Mouse (Mus musculus) heart, embryonic 11.5 days (tissue): ENCODE measurements around the gene Thy1. TPM values are rescaled to one million over a fixed set of nuclear protein-coding genes. Genes with fewer than 3 reads are reported as not detected.

Experiments
- ATAC-seq: fragments of 200-750 bp; cut with Nextera tagmentation; replicated peaks from 2 replicates; pipeline ENCODE4 v1.8.0; 2017; ENCODE audit warnings: moderate library complexity; ENCODE audit not compliant: insufficient number of reproducible peaks, low FRiP score, low TSS enrichment
- H3K27ac ChIP-seq: fragments of 300-500 bp; sonication (generic); 2 replicates; pipeline ENCODE4 v1.5.1; 2014; ENCODE audit warnings: mild to moderate bottlenecking, low read depth, low read length
- H3K27me3 ChIP-seq: fragments of 300-500 bp; sonication (generic); 2 replicates; pipeline ENCODE4 v1.6.1; 2014; ENCODE audit warnings: mild to moderate bottlenecking, low read length, mixed read lengths; ENCODE audit not compliant: control insufficient read depth, insufficient read depth
- H3K36me3 ChIP-seq: fragments of 300-500 bp; sonication (generic); 2 replicates; pipeline ENCODE4 v1.6.1; 2014; ENCODE audit warnings: mild to moderate bottlenecking, low read length, moderate library complexity, mixed read lengths; ENCODE audit not compliant: control insufficient read depth, insufficient read depth
- H3K4me1 ChIP-seq: fragments of 300-500 bp; sonication (generic); 2 replicates; pipeline ENCODE4 v1.6.1; 2014; ENCODE audit warnings: low read length; ENCODE audit not compliant: control insufficient read depth, insufficient read depth
- H3K4me2 ChIP-seq: fragments of 300-500 bp; sonication (generic); 2 replicates; pipeline ENCODE4 v1.6.1; 2014; ENCODE audit warnings: mild to moderate bottlenecking, moderate library complexity
- H3K4me3 ChIP-seq: fragments of 300-500 bp; sonication (generic); 2 replicates; pipeline ENCODE4 v1.5.1; 2014; ENCODE audit warnings: low read depth, low read length
- H3K9ac ChIP-seq: fragments of 300-500 bp; sonication (generic); 2 replicates; pipeline ENCODE4 v1.6.1; 2014; ENCODE audit warnings: mild to moderate bottlenecking, low read depth, low read length, moderate library complexity
- H3K9me3 ChIP-seq: fragments of 300-500 bp; sonication (generic); replicated peaks from 2 replicates; pipeline ENCODE4 v1.6.1; 2016; ENCODE audit warnings: low read length; ENCODE audit not compliant: control insufficient read depth
- WGBS: fragments of 180-500 bp; shearing (Covaris S2); extraction: QIAGEN DNeasy Blood & Tissue Kit; methylation state at CpG from one replicate; pipeline ENCODE4 v1.1.7; 2014; ENCODE audit not compliant: insufficient replicate concordance; 5-methylcytosine and 5-hydroxymethylcytosine counted together
- polyA plus RNA-seq: library from polyadenylated mRNA; unstranded; fragments of >200 nt; fragmentation: Nextera tagmentation; extraction: Ambion mirVana; gene quantifications from 2 replicates; pipeline ENCODE4 v1.2.1, GENCODE M21; 2014

The Thy1 gene
- polyA plus RNA-seq, 1 experiment from 2014 or later, result 0.86 TPM

GRCm38 (mm10) chr9:44067960-44068330 lies 24.8 kb downstream of the Thy1 start:
- no peak overlapping the region for H3K9ac ChIP-seq
- no peaks in the 10 kb centered on the region for H3K9me3 ChIP-seq
- 60% methylated on average over 6 of the region's 6 CpGs for WGBS
- no peaks in the 10 kb centered on the region for H3K36me3 ChIP-seq
- no peaks in the 10 kb centered on the region for H3K27me3 ChIP-seq
- no peak overlapping the region for H3K4me3 ChIP-seq
- H3K4me2 ChIP-seq, result peak overlapping the region; percentile 97
- H3K27ac ChIP-seq, result no peak overlapping the region
- H3K4me1 ChIP-seq, result peaks cover 38% of the 10 kb centered on the region
- ATAC-seq, result no peak

- H3K4me2 ChIP-seq, result peak overlapping the region; percentile 59
- peak overlapping the region; percentile 77 for H3K9ac ChIP-seq
- peak overlapping the region; percentile 44 for H3K4me3 ChIP-seq
- ATAC-seq, result no peak
- 4% methylated on average over 7 of the region's 7 CpGs for WGBS
- H3K27me3 ChIP-seq, result no peaks in the 10 kb centered on the region
- H3K27ac ChIP-seq, result peak overlapping the region; percentile 88
- no peaks in the 10 kb centered on the region for H3K9me3 ChIP-seq
- no peaks in the 10 kb centered on the region for H3K36me3 ChIP-seq
- peaks cover 45% of the 10 kb centered on the region for H3K4me1 ChIP-seq
Observed at GRCm38 (mm10) chr9:44069252-44069651, 26.1 kb downstream of the Thy1 start.

GRCm38 (mm10) chr9:44070113-44070843 lies 27.1 kb downstream of the Thy1 start:
- H3K9ac ChIP-seq, result peak overlapping the region; percentile 77

GRCm38 (mm10) chr9:44070844-44071231 lies 27.7 kb downstream of the Thy1 start:
- no peak for ATAC-seq
- no peaks in the 10 kb centered on the region for H3K36me3 ChIP-seq
- peaks cover 46% of the 10 kb centered on the region for H3K4me1 ChIP-seq
- peak overlapping the region; percentile 44 for H3K4me3 ChIP-seq
- no peaks in the 10 kb centered on the region for H3K27me3 ChIP-seq
- H3K27ac ChIP-seq, result peak overlapping the region; percentile 12; the same call in 1 of the 2 replicates
- peak overlapping the region; percentile 77 for H3K9ac ChIP-seq
- 20% methylated on average over 8 of the region's 8 CpGs for WGBS
- H3K9me3 ChIP-seq, result no peaks in the 10 kb centered on the region
- peak overlapping the region; percentile 59 for H3K4me2 ChIP-seq

More at GRCm38 (mm10) chr9:44070113-44070843, 27.1 kb downstream of the Thy1 start:
- peaks cover 45% of the 10 kb centered on the region for H3K4me1 ChIP-seq
- H3K4me2 ChIP-seq, result peak overlapping the region; percentile 59
- H3K9me3 ChIP-seq, result no peaks in the 10 kb centered on the region
- H3K27ac ChIP-seq, result peak overlapping the region; percentile 46; the same call in 1 of the 2 replicates
- peak overlapping the region; percentile 44 for H3K4me3 ChIP-seq
- H3K27me3 ChIP-seq, result no peaks in the 10 kb centered on the region
- ATAC-seq, result no peak
- WGBS, result 37% methylated on average over 14 of the region's 14 CpGs
- H3K36me3 ChIP-seq, result no peaks in the 10 kb centered on the region

GRCm38 (mm10) chr9:44071914-44072598 lies 28.9 kb downstream of the Thy1 start:
- H3K27me3 ChIP-seq, result no peaks in the 10 kb centered on the region
- peak overlapping the region; percentile 59 for H3K4me2 ChIP-seq
- 23% methylated on average over 11 of the region's 11 CpGs for WGBS
- H3K27ac ChIP-seq, result 0 out of 2 replicates have a peak overlapping the region, but pooled peaks have one; percentile 7
- H3K9me3 ChIP-seq, result no peaks in the 10 kb centered on the region
- ATAC-seq, result no peak
- H3K4me1 ChIP-seq, result peaks cover 51% of the 10 kb centered on the region
- H3K36me3 ChIP-seq, result no peaks in the 10 kb centered on the region
- H3K4me3 ChIP-seq, result no peak overlapping the region
- H3K9ac ChIP-seq, result peak overlapping the region; percentile 36; the same call in 1 of the 2 replicates

GRCm38 (mm10) chr9:44072599-44072915 lies 29.4 kb downstream of the Thy1 start:
- Histone ChIP-seq H3K9ac (no peak overlapping the region), H3K27me3 (no peaks in the 10 kb centered on the region), H3K4me2 (peak overlapping the region; percentile 59), H3K36me3 (no peaks in the 10 kb centered on the region), H3K9me3 (no peaks in the 10 kb centered on the region), H3K4me1 (peaks cover 53% of the 10 kb centered on the region), H3K4me3 (no peak overlapping the region), H3K27ac (no peak overlapping the region)
- WGBS, result 32% methylated on average over 4 of the region's 4 CpGs
- ATAC-seq, result no peak

GRCm38 (mm10) chr9:44073115-44073514 lies 29.9 kb downstream of the Thy1 start:
- 50% methylated on average over 5 of the region's 5 CpGs for WGBS
- H3K4me3 ChIP-seq, result no peak overlapping the region
- H3K9me3 ChIP-seq, result no peaks in the 10 kb centered on the region
- 0 out of 2 replicates have a peak overlapping the region, but pooled peaks have one; percentile 3 for H3K27ac ChIP-seq
- no peaks in the 10 kb centered on the region for H3K27me3 ChIP-seq
- ATAC-seq, result no peak
- H3K36me3 ChIP-seq, result no peaks in the 10 kb centered on the region
- no peak overlapping the region for H3K9ac ChIP-seq
- peaks cover 55% of the 10 kb centered on the region for H3K4me1 ChIP-seq
- H3K4me2 ChIP-seq, result peak overlapping the region; percentile 59; the same call in 1 of the 2 replicates

- WGBS, result 56% methylated on average over 9 of the region's 9 CpGs
- no peaks in the 10 kb centered on the region for H3K9me3 ChIP-seq
- H3K36me3 ChIP-seq, result no peaks in the 10 kb centered on the region
- H3K4me3 ChIP-seq, result no peak overlapping the region
- no peak overlapping the region for H3K4me2 ChIP-seq
- no peak overlapping the region for H3K9ac ChIP-seq
- no peak overlapping the region for H3K27ac ChIP-seq
- H3K4me1 ChIP-seq, result peaks cover 61% of the 10 kb centered on the region
- no peaks in the 10 kb centered on the region for H3K27me3 ChIP-seq
- no peak for ATAC-seq
Observed at GRCm38 (mm10) chr9:44074395-44075275, 31.5 kb downstream of the Thy1 start.
